Mouse (Mus musculus): Measurements from ENCODE around the gene Atad5.
"Not testable (repeated sequence)": the region's sequence is repeated elsewhere in the genome, so short reads cannot be mapped to it uniquely, and the experiment has no call there.

Gene Atad5

GRCm38 (mm10) chr11:80081786-80082319 is 7.3 kb upstream of the Atad5 start:
- no peak for DNase-seq (ENCODE audit: low read depth)

- no peak for DNase-seq (ENCODE audit: low read depth)
These were observed 3.7 kb upstream of the Atad5 start for GRCm38 (mm10) chr11:80085356-80086055.

GRCm38 (mm10) chr11:80086844-80087243 is 2.4 kb upstream of the Atad5 start:
- peak; percentile 95 for DNase-seq (ENCODE audit: low read depth)

DNA sequence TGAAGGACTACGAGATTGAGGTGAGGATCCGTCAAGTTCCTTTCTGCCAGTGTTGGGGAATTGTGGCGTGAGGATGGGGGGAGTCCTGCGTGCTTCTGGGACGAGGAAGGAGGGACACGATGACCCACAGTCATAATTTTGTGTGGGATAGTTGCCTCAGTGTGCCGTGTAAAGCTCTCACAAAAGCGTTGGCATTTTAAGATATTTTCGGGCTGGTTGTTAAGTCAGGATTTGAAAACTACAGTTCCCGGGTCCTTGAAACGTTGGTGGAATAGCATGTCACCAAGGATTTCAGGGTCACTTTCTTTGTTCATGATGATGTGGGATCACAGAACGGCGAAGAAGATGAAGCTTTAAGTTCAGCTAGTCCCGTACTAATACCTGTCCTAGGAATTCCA is 616 bp downstream of the Atad5 start:
- DNase-seq (ENCODE audit: low read depth) = no peak

GRCm38 (mm10) chr11:80090555-80091164 is 1.5 kb downstream of the Atad5 start:
- no peak for DNase-seq (ENCODE audit: low read depth)

- no peak for DNase-seq (ENCODE audit: low read depth)
These were observed 9.3 kb downstream of the Atad5 start for GRCm38 (mm10) chr11:80098444-80099056.

GRCm38 (mm10) chr11:80101298-80101697 is 12.1 kb downstream of the Atad5 start:
- DNase-seq (ENCODE audit: low read depth) = no peak

GRCm38 (mm10) chr11:80104407-80104806 is 15.2 kb downstream of the Atad5 start:
- no peak for DNase-seq (ENCODE audit: low read depth)

GRCm38 (mm10) chr11:80116411-80116810 is 27.2 kb downstream of the Atad5 start:
- no peak for DNase-seq (ENCODE audit: low read depth)

DNA sequence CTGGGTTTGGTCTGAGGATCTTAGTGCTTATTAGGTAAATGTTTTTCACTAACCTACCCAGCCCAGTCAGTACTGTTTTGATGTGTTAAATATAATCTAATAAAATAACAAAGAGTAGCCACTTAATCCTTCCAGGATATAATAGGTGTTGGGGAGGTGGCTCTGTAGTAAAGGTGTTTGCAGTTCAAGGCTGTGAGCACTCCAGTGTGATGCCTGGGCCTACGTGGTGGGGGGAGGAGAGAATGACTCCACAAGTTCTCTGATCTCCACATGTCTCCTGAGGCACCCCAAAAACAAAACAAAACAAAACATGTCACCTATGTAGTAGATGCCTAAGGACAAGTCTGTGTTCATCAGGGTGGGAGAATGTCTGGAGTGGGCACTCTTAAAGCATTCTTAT is 42.9 kb downstream of the Atad5 start:
- no peak for DNase-seq (ENCODE audit: low read depth)

GRCm38 (mm10) chr11:80134744-80135143 is 45.5 kb downstream of the Atad5 start:
- DNase-seq (ENCODE audit: low read depth) = no peak

GRCm38 (mm10) chr11:80135954-80136683 is 46.9 kb downstream of the Atad5 start:
- no peak for DNase-seq (ENCODE audit: low read depth)

DNA sequence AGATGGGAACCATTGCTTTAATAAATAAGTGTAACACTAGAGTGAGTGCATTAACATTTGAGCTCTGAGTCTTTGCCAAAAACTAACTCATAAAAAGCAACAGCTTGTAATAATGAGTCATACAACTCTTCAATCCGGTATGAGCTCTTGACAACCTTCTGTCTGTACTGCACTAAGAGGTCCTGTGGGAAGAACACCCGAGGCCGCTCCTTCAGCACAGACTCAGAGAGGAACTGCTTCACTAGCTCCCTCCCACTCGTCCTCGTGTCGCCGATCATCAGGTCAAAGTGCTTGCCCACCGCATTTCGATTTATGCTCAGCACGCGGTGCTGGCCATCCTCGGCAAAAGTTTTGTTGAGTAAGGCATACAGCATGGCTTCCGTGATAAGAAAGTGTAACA is 47.6 kb downstream of the Atad5 start:
- no peak for DNase-seq (ENCODE audit: low read depth)

DNA sequence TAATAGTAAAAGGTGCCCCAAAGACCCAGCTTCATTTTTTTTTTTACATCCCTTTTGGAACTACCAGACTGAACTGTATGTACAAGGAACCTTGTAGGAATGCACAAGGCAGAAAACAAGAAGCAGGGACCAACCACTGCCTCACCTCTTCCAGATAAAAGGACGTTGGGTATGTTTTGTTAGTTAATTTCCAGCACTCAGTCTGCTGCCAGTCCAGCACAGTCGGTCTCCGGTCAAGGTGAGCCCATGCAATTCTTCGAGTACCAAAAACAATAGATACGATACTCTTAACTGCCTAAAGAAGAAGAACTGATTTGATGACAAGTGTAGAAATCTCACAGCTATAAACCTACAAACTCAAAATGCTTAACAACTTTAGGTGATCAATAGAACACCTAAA is 48.6 kb downstream of the Atad5 start:
- no peak for DNase-seq (ENCODE audit: low read depth)

DNA sequence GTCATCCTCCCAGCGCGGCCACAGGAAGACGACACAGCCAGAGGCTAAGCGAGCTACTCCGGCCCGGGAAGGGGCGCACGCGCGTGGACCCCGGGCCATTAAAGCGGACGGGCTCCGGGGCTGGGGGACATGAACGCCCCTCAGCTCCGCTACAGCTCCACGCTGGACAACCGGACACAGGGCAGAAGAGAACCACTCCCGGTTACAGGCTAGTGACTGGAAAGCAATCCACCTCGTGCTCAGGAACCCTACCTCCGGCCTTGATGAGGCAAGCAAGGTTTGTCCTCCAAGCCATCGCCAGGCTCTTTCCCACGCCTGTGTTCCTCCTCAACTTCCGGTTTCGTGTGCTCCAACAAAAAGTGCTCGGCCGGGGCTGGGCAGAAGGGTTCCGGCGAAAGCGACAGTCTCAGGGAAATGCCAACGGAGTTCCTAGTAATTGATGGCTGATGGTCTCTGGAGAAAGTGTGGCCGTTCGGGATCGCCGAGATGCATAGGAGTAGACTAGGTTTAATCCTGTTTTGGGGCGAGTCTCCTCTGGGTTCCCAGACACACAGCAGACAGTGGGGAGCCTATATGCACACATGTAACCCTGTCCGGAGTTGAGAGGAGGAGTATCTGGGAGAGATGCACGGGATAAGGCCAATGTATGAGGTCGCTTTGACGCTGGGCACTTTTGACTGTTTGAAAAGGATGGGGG is 52.8 kb downstream of the Atad5 start, which contains the start of gene Tefm:
Tefm (minus strand) TSS at position 351 of the 697 bp plus-strand sequence.
- DNase-seq (ENCODE audit: low read depth) = peak; percentile 89

- DNase-seq (ENCODE audit: low read depth) = no peak
These were observed 53.7 kb downstream of the Atad5 start for GRCm38 (mm10) chr11:80142872-80143271.

DNA sequence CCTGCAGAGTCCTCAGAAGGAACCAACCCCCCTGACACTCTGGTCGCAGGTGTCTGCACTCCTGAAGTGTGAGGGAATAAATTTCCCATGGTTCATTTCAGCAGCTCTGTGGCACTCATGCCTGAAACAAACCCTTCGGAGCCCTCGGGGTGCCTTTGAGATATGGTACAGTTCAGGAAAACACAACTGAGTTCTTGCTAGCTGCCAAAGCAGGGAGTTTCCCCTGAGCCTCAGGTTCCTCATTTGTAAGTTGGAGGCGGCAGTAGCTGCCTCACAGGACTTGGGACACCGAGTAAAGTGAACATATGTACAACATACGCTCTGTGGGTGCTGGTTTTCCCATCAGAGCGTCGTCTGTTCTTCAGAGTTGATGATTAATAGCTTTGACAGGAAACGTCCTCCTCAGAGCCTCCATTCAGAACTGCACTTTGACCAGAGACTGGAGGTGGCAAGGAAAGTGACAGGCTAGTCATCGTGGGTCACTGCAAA is 56.6 kb downstream of the Atad5 start:
- DNase-seq (ENCODE audit: low read depth) = no peak

GRCm38 (mm10) chr11:80147748-80148147 is 58.5 kb downstream of the Atad5 start:
- DNase-seq (ENCODE audit: low read depth) = no peak

GRCm38 (mm10) chr11:80148313-80148712 is 59.1 kb downstream of the Atad5 start:
- no peak for DNase-seq (ENCODE audit: low read depth)

- DNase-seq (ENCODE audit: low read depth) = not testable (repeated sequence)
These were observed 59.8 kb downstream of the Atad5 start for GRCm38 (mm10) chr11:80148974-80149373.

DNA sequence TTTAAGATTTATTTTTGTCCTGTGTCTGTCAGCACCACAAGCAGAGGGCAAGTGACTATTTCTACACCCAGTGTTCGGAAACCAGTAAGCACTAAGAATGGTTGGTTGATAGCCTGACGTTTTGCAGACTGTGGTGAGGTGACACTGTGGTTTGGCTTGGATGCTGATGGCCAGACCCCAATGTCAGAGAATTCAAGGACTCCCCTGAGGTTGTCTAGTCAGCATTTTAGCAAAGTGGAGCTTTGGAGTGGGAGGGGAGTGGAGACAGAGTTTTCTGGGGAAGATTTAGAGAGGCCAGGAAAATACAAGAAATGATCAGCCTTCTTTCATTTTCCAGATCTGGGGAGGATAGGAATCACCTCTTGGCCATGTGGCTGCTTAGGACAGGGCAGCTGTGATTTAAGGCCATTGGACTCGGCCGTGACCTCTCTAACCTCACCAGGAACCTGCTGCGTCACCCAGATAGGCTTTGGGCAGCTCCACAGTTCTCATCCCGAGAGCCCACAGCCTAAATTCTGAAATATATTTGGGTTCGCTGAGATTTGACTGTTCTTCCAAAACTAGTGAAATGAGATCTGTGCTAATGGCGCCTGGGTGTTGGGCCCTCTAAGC is 60.3 kb downstream of the Atad5 start:
- DNase-seq (ENCODE audit: low read depth) = no peak

Measured in c-Kit-positive CD71-positive TER-119-negative erythroid progenitor cells, embryonic 14.5 days (primary cell).